Mouse (Mus musculus): ENCODE results near the gene Zfp511. TPM values are rescaled to one million over a fixed set of nuclear protein-coding genes. Genes with fewer than 3 reads are reported as not detected.

The Zfp511 gene
- 10 to 100 TPM; 11.0 to 11.2 TPM for total RNA-seq (2021)
- long read RNA-seq, experiment 1, transcript Zfp511-201 (6 exons, 1,076 nt): major isoform, 11 of 17 reads
- long read RNA-seq, experiment 1, partial matches to known transcripts: 1 of 17 reads
- long read RNA-seq, experiment 1, other reads (novel, unspliced or antisense): 3 of 17 reads
- long read RNA-seq, experiment 2, transcript Zfp511-201 (6 exons, 1,076 nt): major isoform, 13 of 19 reads
- long read RNA-seq, experiment 2, partial matches to known transcripts: 1 of 19 reads
- long read RNA-seq, experiment 2, other reads (novel, unspliced or antisense): 5 of 19 reads

GRCm38 (mm10) chr7:140036281-140037170 lies at the start of gene Zfp511, which contains the start of gene Tubgcp2:
Gene Zfp511 (plus strand): TSS chr7:140036391.
Gene Tubgcp2 (minus strand): TSS chr7:140036669.
- DNase-seq (ENCODE audit: low spot score in 2 of 2): peak; percentile 82 to 96

GRCm38 (mm10) chr7:139988272-139988671 lies 47.9 kb upstream of the Zfp511 start:
- no peak for DNase-seq (ENCODE audit: low spot score in 2 of 2)

GRCm38 (mm10) chr7:139990864-139991394 lies 45.3 kb upstream of the Zfp511 start:
- no peak for DNase-seq (ENCODE audit: low spot score in 2 of 2)

DNA sequence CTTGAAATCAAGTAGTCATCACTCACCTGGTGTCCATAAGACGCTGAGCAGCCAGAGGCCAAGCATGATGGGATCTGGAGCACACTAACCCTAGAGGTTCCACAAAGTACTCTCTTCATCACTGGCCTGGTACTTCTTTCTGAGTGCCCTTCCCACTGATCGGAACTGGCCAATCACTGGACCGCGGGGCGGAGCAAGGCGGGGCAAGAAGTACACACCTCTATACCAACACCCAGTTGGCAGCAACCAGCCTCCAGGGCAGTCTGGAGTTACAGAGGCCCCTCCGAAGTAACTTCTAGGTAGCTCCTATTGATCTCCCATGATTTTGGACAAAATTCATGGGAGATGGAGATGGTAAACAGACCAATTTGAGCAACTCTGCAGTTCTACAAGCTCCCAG lies 43.8 kb upstream of the Zfp511 start, which contains the start of gene Adam8:
TSS of gene Adam8 (minus strand) at position 157 of the 400 bp plus-strand sequence.
- no peak for DNase-seq (ENCODE audit: low spot score in 2 of 2)

DNA sequence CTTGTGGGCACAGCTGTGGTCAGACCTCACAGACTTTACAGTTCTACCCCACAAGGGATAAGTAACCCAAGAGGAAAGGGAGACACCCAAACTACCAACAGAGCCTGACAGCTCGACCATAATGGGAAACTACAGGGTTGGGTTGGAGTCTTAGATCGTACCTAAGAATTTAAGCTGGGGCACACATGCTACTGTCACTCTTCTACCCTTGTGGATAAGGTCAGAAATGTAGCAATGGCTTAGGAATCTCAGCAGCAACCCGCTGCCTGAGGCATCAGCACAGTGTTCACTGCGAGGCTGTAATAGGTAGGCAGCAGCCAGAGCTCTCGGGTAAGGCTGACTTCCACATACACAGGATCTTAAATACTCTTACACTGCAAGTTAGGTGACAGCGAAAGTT lies 42.7 kb upstream of the Zfp511 start:
- no peak for DNase-seq (ENCODE audit: low spot score in 2 of 2)

GRCm38 (mm10) chr7:139994202-139994601 lies 42.0 kb upstream of the Zfp511 start:
- no peak for DNase-seq (ENCODE audit: low spot score in 2 of 2)

- no peak for DNase-seq (ENCODE audit: low spot score in 2 of 2)
These were observed 41.5 kb upstream of the Zfp511 start for GRCm38 (mm10) chr7:139994676-139995075.

DNA sequence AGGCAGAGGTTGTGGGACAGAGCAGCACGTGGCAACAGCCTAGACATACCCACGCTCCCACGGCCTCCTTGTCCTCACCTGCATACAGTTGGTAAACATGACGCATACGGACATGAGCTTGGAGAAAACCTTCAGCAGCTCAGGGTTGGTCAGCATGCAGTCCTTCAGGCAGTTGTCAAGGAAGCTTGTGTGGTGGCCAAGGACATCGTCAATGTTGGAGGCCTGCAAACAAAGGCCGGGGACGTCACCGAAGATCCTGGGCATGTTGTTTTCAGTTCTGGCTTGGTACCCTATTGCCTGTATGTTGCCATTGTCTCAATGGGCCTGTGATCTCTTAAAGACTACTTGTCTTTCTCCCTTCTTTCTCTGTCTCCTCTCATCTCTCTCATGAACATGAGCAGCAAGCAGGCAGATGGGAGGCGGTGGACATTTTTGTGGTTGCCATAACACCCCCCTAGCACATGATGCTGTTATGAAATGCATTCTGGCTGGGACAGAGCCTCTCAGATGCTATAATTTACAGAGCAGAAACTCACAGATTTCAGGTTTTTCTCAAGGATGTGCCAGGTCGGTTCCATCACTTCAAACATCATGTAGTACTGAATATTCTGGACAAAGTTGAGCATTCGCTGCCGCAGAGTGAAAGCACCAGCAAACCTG lies 37.4 kb upstream of the Zfp511 start:
- DNase-seq (ENCODE audit: low spot score in 2 of 2): no peak

GRCm38 (mm10) chr7:140001086-140001740 lies 35.0 kb upstream of the Zfp511 start:
- DNase-seq (ENCODE audit: low spot score in 2 of 2): no peak

GRCm38 (mm10) chr7:140004666-140005065 lies 31.5 kb upstream of the Zfp511 start:
- no peak for DNase-seq (ENCODE audit: low spot score in 2 of 2)

DNA sequence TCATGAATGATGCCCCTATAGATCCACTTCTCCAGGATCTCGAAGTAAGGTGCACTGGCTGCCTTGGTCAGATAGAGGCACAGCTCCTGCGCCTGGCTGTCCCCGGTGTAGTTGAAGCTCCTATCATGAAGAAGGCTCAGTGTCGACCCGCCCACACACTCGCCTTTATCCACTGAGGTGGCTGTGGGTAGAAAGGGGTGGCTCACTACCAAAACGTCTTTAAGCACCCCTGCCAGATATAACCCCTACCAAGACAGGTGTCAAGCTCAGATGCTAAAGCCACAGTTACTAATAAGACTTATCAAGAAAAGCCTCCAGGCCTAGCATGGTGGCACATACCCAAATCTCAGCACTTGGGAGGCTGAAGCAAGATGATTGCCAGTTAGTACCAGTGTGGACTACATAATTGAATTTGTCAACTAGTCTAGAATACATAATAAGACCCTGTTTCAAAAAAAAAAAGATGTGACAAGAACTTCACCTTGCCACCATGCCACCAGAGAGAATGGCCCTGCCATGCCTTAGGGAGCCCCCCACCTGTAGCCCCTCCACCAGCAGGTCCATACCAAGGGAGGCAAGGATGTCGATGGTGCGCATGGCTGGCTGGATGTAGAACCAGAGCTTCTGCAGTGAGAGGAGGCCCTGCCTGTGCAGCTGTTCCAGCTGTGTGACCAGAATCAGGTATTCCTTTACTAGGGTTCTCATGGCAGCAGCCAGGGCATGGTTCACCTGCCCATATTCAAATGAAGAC lies 29.2 kb upstream of the Zfp511 start:
- DNase-seq (ENCODE audit: low spot score in 2 of 2): no peak

DNA sequence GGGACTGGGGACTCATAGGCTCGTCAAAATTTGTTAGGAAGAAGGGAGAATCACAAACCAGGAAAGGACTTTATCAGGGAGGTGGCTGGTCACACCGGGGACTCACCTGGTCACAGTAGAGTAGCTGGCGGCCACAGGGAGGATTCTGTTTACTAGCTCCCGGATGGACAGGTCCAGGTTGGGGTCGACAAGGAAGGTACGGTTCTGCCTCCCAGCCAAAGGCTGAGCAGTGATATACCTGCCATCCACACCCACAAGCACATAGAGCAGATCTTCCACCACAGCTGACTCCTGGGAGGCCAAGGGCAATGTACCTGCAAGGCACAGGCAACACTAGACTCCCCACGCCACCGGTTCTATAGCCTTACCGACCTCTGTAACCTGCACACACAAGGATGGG lies 28.4 kb upstream of the Zfp511 start:
- DNase-seq (ENCODE audit: low spot score in 2 of 2): peak in 1 of 2 experiments; percentile 4

DNA sequence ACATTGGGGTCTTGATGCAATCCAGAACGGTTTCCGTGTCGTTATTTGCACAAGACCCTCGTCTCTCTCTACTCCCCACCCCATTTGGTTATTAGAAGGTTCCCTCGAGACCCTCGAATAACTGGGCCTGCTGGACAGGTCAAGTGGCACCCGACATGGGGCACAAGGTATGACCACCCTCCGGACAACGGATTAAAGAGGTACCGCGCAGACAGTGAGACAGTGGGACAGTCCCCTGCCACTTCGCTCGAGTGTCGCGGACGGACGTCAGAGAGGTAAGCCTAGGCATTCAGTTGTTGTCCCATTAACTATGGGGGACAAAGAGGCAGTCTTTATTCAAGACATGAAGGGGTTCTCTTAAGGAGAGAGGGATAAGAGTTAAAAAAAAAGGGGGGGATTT lies 24.9 kb upstream of the Zfp511 start:
- peak in 1 of 2 experiments; percentile 10 for DNase-seq (ENCODE audit: low spot score in 2 of 2)

DNA sequence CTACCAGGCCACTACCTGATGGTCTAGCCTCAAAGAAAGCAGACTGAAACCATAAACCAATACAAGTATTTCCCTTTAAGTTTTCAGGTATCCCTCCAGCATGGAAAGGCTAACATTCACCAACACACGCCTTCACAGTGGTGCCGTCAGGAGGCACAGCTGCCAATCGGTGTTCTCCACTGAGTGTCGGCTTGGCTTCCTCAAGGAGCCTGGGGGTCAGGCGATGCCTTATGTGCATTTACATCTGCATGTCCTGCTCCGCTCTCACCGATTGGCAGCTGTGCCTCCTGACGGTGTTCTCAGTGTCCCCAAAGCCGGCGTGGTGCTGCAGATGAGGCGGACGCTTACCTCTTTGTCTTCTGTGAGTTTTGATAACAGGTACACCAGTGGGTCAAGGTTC lies 4.4 kb upstream of the Zfp511 start:
- no peak for DNase-seq (ENCODE audit: low spot score in 2 of 2)

- no peak for DNase-seq (ENCODE audit: low spot score in 2 of 2)
These were observed 3.8 kb upstream of the Zfp511 start for GRCm38 (mm10) chr7:140032366-140032765.

DNA sequence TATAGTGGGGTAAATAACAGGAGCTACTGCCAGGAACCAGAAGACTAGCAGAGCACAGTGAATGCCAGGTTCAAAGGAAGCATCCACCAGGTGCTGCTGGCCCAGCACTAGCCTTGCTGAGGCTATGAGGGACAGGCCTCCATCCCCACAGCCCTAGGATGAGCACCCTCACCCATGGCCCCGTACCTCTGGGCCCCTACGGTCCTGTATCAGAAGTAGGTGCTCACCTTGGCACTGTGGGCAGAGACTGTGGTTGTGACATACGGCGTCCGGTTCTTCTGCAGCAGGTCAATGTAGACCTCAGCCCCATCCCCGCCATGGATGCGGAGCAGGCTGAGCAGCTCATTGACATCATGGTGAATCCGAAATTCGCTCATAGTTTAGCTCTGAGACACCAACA lies 2.8 kb upstream of the Zfp511 start:
- no peak for DNase-seq (ENCODE audit: low spot score in 2 of 2)

DNA sequence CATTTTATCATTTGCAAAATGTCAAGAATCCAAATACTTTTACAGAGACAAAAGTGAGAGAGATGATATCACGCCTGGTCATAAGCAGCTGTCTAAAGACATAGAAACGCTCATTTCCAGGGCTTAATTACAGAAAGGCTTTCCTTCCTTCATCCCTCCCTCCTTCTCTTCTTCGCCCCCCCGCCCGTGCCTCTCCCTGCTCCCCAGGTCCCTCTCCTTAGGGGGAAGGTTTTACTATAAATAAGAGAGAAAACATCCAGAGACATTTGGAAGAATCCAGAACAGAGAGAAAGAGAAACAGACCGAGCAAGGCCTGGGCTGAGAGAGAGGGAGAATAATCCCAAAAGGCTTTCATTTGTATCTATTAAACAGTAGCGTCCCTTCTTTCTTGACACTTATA lies 735 bp upstream of the Zfp511 start:
- DNase-seq (ENCODE audit: low spot score in 2 of 2): no peak

GRCm38 (mm10) chr7:140037171-140037555 lies 972 bp downstream of the Zfp511 start:
- DNase-seq (ENCODE audit: low spot score in 2 of 2): no peak

DNA sequence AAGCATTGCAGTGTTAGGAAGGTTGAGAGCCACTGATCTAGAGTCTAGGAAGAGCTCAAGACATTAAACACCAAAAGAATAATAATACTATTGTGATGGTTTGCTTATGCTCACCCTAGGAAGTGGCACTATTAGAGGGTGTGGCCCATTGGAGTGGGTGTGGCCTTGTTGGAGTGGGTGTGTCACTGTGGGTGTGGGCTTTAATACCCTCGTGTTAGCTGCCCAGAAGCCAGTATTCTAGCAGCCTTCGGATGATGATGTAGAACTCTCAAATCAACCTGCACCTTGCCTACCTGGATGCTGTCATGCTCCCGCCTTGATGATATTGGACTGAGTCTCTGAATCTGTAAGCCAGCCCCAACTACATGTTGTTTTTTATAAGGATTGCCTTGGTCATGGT lies 6.5 kb downstream of the Zfp511 start:
- no peak for DNase-seq (ENCODE audit: low spot score in 2 of 2)

DNA sequence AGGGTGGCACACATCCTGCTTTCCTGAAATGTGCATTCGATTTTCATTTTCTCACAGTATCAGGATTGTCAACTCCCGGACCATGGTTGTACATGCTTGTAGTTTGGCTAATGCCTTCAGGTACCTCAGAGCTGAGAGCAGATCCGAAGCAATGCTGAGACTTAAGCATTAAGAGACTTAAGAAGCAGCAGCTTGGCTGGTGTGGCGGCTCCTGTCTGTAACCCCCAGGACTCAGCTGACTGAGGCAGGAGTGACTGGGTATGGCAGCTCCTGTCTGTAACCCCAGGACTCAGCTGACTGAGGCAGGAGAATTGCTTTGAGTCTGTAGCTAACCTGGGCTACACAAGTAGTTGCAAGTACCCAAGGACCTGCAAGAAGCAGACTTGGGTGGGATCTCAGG lies 9.4 kb downstream of the Zfp511 start:
- DNase-seq (ENCODE audit: low spot score in 2 of 2): no peak
